Mouse (Mus musculus) liver, postnatal 0 days (tissue): ENCODE results near the gene Fndc8. TPM values are rescaled to one million over a fixed set of nuclear protein-coding genes. Genes with fewer than 3 reads are reported as not detected.
"Not testable (repeated sequence)": the region's sequence is repeated elsewhere in the genome, so short reads cannot be mapped to it uniquely, and the experiment has no call there.

Experiments
- ATAC-seq: fragments of 200-750 bp; cut with Nextera tagmentation; 2 replicates; pipeline ENCODE4 v1.8.0; 2017; ENCODE audit warnings: mild to moderate bottlenecking, moderate library complexity
- DNase-seq: peaks from one replicate; pipeline ENCODE4 v3.0.0-alpha.2; 2016
- H3K27ac ChIP-seq: fragments of 300-500 bp; sonication (generic); 2 replicates; pipeline ENCODE4 v1.5.1; 2014; ENCODE audit warnings: antibody characterized with exemption, moderate library complexity, mild to moderate bottlenecking, low read depth
- H3K27me3 ChIP-seq: fragments of 300-500 bp; sonication (generic); 2 replicates; pipeline ENCODE4 v1.6.1; 2014; ENCODE audit warnings: low read length, control low read depth, mixed read lengths; ENCODE audit not compliant: insufficient read depth
- H3K36me3 ChIP-seq: fragments of 300-500 bp; sonication (generic); replicated peaks from 2 replicates; pipeline ENCODE4 v1.6.1; 2014; ENCODE audit warnings: mild to moderate bottlenecking, control low read depth, low read length, moderate library complexity, mixed read lengths; ENCODE audit not compliant: insufficient read depth
- H3K4me1 ChIP-seq: fragments of 300-500 bp; sonication (generic); 2 replicates; pipeline ENCODE4 v1.6.1; 2014; ENCODE audit warnings: antibody characterized with exemption, mild to moderate bottlenecking, control low read depth; ENCODE audit not compliant: insufficient read depth
- H3K4me2 ChIP-seq: fragments of 300-500 bp; sonication (generic); 2 replicates; pipeline ENCODE4 v1.6.1; 2014; ENCODE audit warnings: low read depth, mild to moderate bottlenecking, low read length, moderate library complexity, mixed read lengths
- H3K4me3 ChIP-seq: fragments of 300-500 bp; sonication (generic); 2 replicates; pipeline ENCODE4 v1.5.1; 2014; ENCODE audit warnings: low read depth, low read length
- H3K9ac ChIP-seq: fragments of 300-500 bp; sonication (generic); replicated peaks from 2 replicates; pipeline ENCODE4 v1.6.1; 2014; ENCODE audit warnings: mild to moderate bottlenecking, moderate library complexity
- H3K9me3 ChIP-seq: fragments of 300-500 bp; sonication (generic); 2 replicates; pipeline ENCODE4 v1.6.1; 2016; ENCODE audit warnings: mild to moderate bottlenecking, control low read depth, low read length, mixed read lengths
- CTCF ChIP-seq: sonication (generic); IDR thresholded peaks from 2 replicates; pipeline ENCODE4 v1.5.1; 2016; ENCODE audit warnings: antibody characterized with exemption, low read depth
- EP300 ChIP-seq: IDR thresholded peaks from 2 replicates; pipeline ENCODE4 v1.6.1; 2016; ENCODE audit warnings: antibody characterized with exemption, low read depth, mild to moderate bottlenecking
- WGBS: fragments of 180-500 bp; shearing (Covaris S2); extraction: QIAGEN DNeasy Blood & Tissue Kit; methylation state at CpG from one replicate; pipeline ENCODE4 v1.1.7; 2014; ENCODE audit not compliant: insufficient replicate concordance; 5-methylcytosine and 5-hydroxymethylcytosine counted together
- polyA plus RNA-seq: library from polyadenylated mRNA; unstranded; fragments of >200 nt; fragmentation: Nextera tagmentation; extraction: Ambion mirVana; gene quantifications from 2 replicates; pipeline ENCODE4 v1.2.1, GENCODE M21; 2015

Gene Fndc8
- polyA plus RNA-seq, 1 experiment from 2014 or later, result 0.28 TPM

- H3K4me2 ChIP-seq, result peak overlapping the region; percentile 70
- H3K4me3 ChIP-seq, result peak overlapping the region; percentile 49
- not testable (repeated sequence) for ATAC-seq, H3K9me3 ChIP-seq, H3K36me3 ChIP-seq, DNase-seq, H3K4me1 ChIP-seq
- H3K27ac ChIP-seq, result peak overlapping the region; percentile 55
- H3K27me3 ChIP-seq, result peaks cover 68% of the 10 kb centered on the region
- 2% methylated on average over 79 of the region's 119 CpGs for WGBS
- H3K9ac ChIP-seq, result peak overlapping the region; percentile 46; the same call in 1 of the 2 replicates
Observed at GRCm38 (mm10) chr11:82931671-82932450, 39.9 kb downstream of the Fndc8 start.

GRCm38 (mm10) chr11:82933186-82933585 lies 41.3 kb downstream of the Fndc8 start:
- Histone ChIP-seq H3K9ac (0 out of 2 replicates have a peak overlapping the region, but pooled peaks have one; percentile 16), H3K36me3 (no peaks in the 10 kb centered on the region), H3K4me2 (peak overlapping the region; percentile 70), H3K9me3 (no peaks in the 10 kb centered on the region), H3K27ac (no peak overlapping the region), H3K27me3 (peaks cover 75% of the 10 kb centered on the region), H3K4me3 (peak overlapping the region; percentile 49), H3K4me1 (peaks cover 2% of the 10 kb centered on the region; the same call in 1 of the 2 replicates)
- no peak for DNase-seq
- no peak for ATAC-seq
- 3% methylated on average over 29 of the region's 29 CpGs for WGBS
- TF ChIP-seq CTCF, result no peak
- TF ChIP-seq EP300, result no peak

- Histone ChIP-seq H3K4me1 (no peaks in the 10 kb centered on the region), H3K9ac (no peak overlapping the region), H3K4me2 (no peak overlapping the region), H3K36me3 (no peaks in the 10 kb centered on the region), H3K4me3 (no peak overlapping the region), H3K9me3 (no peaks in the 10 kb centered on the region), H3K27ac (no peak overlapping the region), H3K27me3 (peaks cover 3% of the 10 kb centered on the region)
- 59% methylated on average over 6 of the region's 6 CpGs for WGBS
- TF ChIP-seq CTCF (no peak), EP300 (no peak)
- ATAC-seq (no peak), DNase-seq (no peak)
Observed at GRCm38 (mm10) chr11:82943336-82943735, 51.4 kb downstream of the Fndc8 start.

- Histone ChIP-seq H3K36me3 (no peaks in the 10 kb centered on the region), H3K9me3 (no peaks in the 10 kb centered on the region), H3K9ac (no peak overlapping the region), H3K4me2 (no peak overlapping the region), H3K27ac (no peak overlapping the region), H3K4me1 (no peaks in the 10 kb centered on the region), H3K27me3 (peaks cover 6% of the 10 kb centered on the region), H3K4me3 (no peak overlapping the region)
- TF ChIP-seq EP300 (no peak), CTCF (no peak)
- ATAC-seq (no peak), DNase-seq (no peak)
- 50% methylated on average over 2 of the region's 2 CpGs for WGBS
Observed at GRCm38 (mm10) chr11:82945636-82946035, 53.7 kb downstream of the Fndc8 start.

- H3K27me3 ChIP-seq, result peaks cover 23% of the 10 kb centered on the region
- H3K27ac ChIP-seq, result no peak overlapping the region
- H3K9me3 ChIP-seq, result no peaks in the 10 kb centered on the region
- peaks cover 5% of the 10 kb centered on the region; the same call in 1 of the 2 replicates for H3K4me1 ChIP-seq
- DNase-seq (no peak), ATAC-seq (no peak)
- H3K9ac ChIP-seq, result no peak overlapping the region
- TF ChIP-seq EP300 (no peak), CTCF (no peak)
- 51% methylated on average over 4 of the region's 4 CpGs for WGBS
- H3K36me3 ChIP-seq, result no peaks in the 10 kb centered on the region
- H3K4me2 ChIP-seq, result no peak overlapping the region
- no peak overlapping the region for H3K4me3 ChIP-seq
Observed at GRCm38 (mm10) chr11:82947457-82947856, 55.5 kb downstream of the Fndc8 start.

GRCm38 (mm10) chr11:82949036-82949435 lies 57.1 kb downstream of the Fndc8 start:
- WGBS, result 61% methylated on average over 9 of the region's 9 CpGs
- no peak overlapping the region for H3K27ac ChIP-seq
- no peak overlapping the region for H3K9ac ChIP-seq
- H3K4me1 ChIP-seq, result peaks cover 5% of the 10 kb centered on the region; the same call in 1 of the 2 replicates
- no peak overlapping the region for H3K4me3 ChIP-seq
- H3K4me2 ChIP-seq, result no peak overlapping the region
- peaks cover 27% of the 10 kb centered on the region for H3K27me3 ChIP-seq
- no peaks in the 10 kb centered on the region for H3K9me3 ChIP-seq
- no peaks in the 10 kb centered on the region for H3K36me3 ChIP-seq
- TF ChIP-seq EP300 (no peak), CTCF (no peak)
- no peak for ATAC-seq
- DNase-seq, result no peak

Other genes starting within 250 kb of the Fndc8 start
- gene Cct6b, start 127.8 kb upstream of the Fndc8 start, polyA plus RNA-seq, result 0.28 and 0.32 TPM in 2 replicates
- 11.8 and 11.9 TPM in 2 replicates for gene Zfp830, start 127.8 kb upstream of the Fndc8 start, polyA plus RNA-seq
- gene Lig3, start 111.0 kb upstream of the Fndc8 start, polyA plus RNA-seq, result 4.8 TPM in 2 replicates
- 10.1 and 11.3 TPM in 2 replicates for gene Rffl, start 20.9 kb upstream of the Fndc8 start, polyA plus RNA-seq
- gene Rad51d, start 1.5 kb upstream of the Fndc8 start, polyA plus RNA-seq, result 3.4 and 4.4 TPM in 2 replicates
- 9.1 and 9.2 TPM in 2 replicates for gene Nle1, start 16.3 kb downstream of the Fndc8 start, polyA plus RNA-seq
- gene Unc45b, start 18.4 kb downstream of the Fndc8 start, polyA plus RNA-seq, result 1.6 TPM in 2 replicates
- 4.5 and 5.1 TPM in 2 replicates for gene Slfn5, start 59.2 kb downstream of the Fndc8 start, polyA plus RNA-seq
- 1.8 and 2.2 TPM in 2 replicates for gene Slfn9, start 99.7 kb downstream of the Fndc8 start, polyA plus RNA-seq
- 0.76 and 1.0 TPM in 2 replicates for gene Slfn8, start 128.7 kb downstream of the Fndc8 start, polyA plus RNA-seq
- gene Slfn2, start 173.0 kb downstream of the Fndc8 start, polyA plus RNA-seq, result 22.3 and 22.7 TPM in 2 replicates
- gene Slfn1, start 224.7 kb downstream of the Fndc8 start, polyA plus RNA-seq, result 2.6 and 2.8 TPM in 2 replicates